Mouse (Mus musculus) midbrain, postnatal 0 days (tissue): Measurements from ENCODE around the gene Ankrd11. TPM values are rescaled to one million over a fixed set of nuclear protein-coding genes. Genes with fewer than 3 reads are reported as not detected.

Experiments
- ATAC-seq: fragments of 200-750 bp; cut with Nextera tagmentation; 2 replicates; pipeline ENCODE4 v1.8.0; 2017; ENCODE audit warnings: moderate number of reproducible peaks, mild to moderate bottlenecking, moderate TSS enrichment, moderate library complexity; ENCODE audit not compliant: low FRiP score
- DNase-seq: peaks from one replicate; pipeline ENCODE4 v3.0.0-alpha.2; 2015; ENCODE audit warnings: low spot score
- H3K27ac ChIP-seq: fragments of 300-500 bp; sonication (generic); 2 replicates; pipeline ENCODE4 v1.5.1; 2014; ENCODE audit warnings: low read depth, mild to moderate bottlenecking, low read length, mixed read lengths
- H3K27me3 ChIP-seq: fragments of 300-500 bp; sonication (generic); 2 replicates; pipeline ENCODE4 v1.6.1; 2014; ENCODE audit warnings: low read length, control low read depth, mixed read lengths; ENCODE audit not compliant: insufficient read depth
- H3K36me3 ChIP-seq: fragments of 300-500 bp; sonication (generic); 2 replicates; pipeline ENCODE4 v1.6.1; 2014; ENCODE audit warnings: low read length, control low read depth, mixed read lengths; ENCODE audit not compliant: insufficient read depth
- H3K4me1 ChIP-seq: fragments of 300-500 bp; sonication (generic); 2 replicates; pipeline ENCODE4 v1.6.1; 2014; ENCODE audit warnings: mild to moderate bottlenecking, control low read depth, antibody characterized with exemption, low read length, mixed read lengths; ENCODE audit not compliant: insufficient read depth
- H3K4me2 ChIP-seq: fragments of 300-500 bp; sonication (generic); 2 replicates; pipeline ENCODE4 v1.6.1; 2014; ENCODE audit warnings: low read depth, mild to moderate bottlenecking, low read length, mixed read lengths; ENCODE audit not compliant: poor library complexity, severe bottlenecking
- H3K4me3 ChIP-seq: fragments of 300-500 bp; sonication (generic); 2 replicates; pipeline ENCODE4 v1.5.1; 2014; ENCODE audit warnings: low read depth, mild to moderate bottlenecking, low read length, moderate library complexity
- H3K9ac ChIP-seq: fragments of 300-500 bp; sonication (generic); replicated peaks from 2 replicates; pipeline ENCODE4 v1.6.1; 2014; ENCODE audit warnings: mild to moderate bottlenecking, low read length, moderate library complexity, mixed read lengths; ENCODE audit not compliant: poor library complexity, severe bottlenecking
- H3K9me3 ChIP-seq: fragments of 300-500 bp; sonication (generic); 2 replicates; pipeline ENCODE4 v1.6.1; 2016; ENCODE audit warnings: low read length, control low read depth
- CTCF ChIP-seq: IDR thresholded peaks from 2 replicates; pipeline ENCODE4 v1.5.1; 2016; ENCODE audit warnings: antibody characterized with exemption, mild to moderate bottlenecking
- WGBS: fragments of 180-500 bp; shearing (Covaris S2); extraction: QIAGEN DNeasy Blood & Tissue Kit; methylation state at CpG from one replicate; pipeline ENCODE4 v1.1.7; 2014; 5-methylcytosine and 5-hydroxymethylcytosine counted together
- polyA plus RNA-seq: library from polyadenylated mRNA; unstranded; fragments of >200 nt; fragmentation: Nextera tagmentation; extraction: Ambion mirVana; gene quantifications from 2 replicates; pipeline ENCODE4 v1.2.1, GENCODE M21; 2015
- total RNA-seq: library from RNA; depleted of rRNA; stranded (reverse); fragments of >200 nt; gene quantifications from 2 replicates; pipeline ENCODE4 v1.2.3, GENCODE M21; 2014

Gene Ankrd11
- total and polyA plus RNA-seq, 2 experiments from 2014 or later, result 78.7 to 98.3 TPM

- TF ChIP-seq CTCF, result peak; percentile 50
- Histone ChIP-seq H3K36me3 (peaks cover under 1% of the 10 kb centered on the region; the same call in 1 of the 2 replicates), H3K27ac (peak overlapping the region; percentile 93), H3K4me3 (peak overlapping the region; percentile 97), H3K27me3 (no peaks in the 10 kb centered on the region), H3K4me1 (peaks cover 5% of the 10 kb centered on the region; the same call in 1 of the 2 replicates), H3K4me2 (peak overlapping the region; percentile 67), H3K9me3 (no peaks in the 10 kb centered on the region), H3K9ac (peak overlapping the region; percentile 84)
- WGBS, result 38% methylated on average over 7 of the region's 7 CpGs
- peak; percentile 19 for DNase-seq
- no peak for ATAC-seq
These were observed 24.1 kb upstream of the Ankrd11 start for GRCm38 (mm10) chr8:123066101-123066683.

- peak; percentile 96 for ATAC-seq
- Histone ChIP-seq H3K4me1 (peaks cover 5% of the 10 kb centered on the region; the same call in 1 of the 2 replicates), H3K36me3 (no peaks in the 10 kb centered on the region), H3K9me3 (no peaks in the 10 kb centered on the region), H3K9ac (peak overlapping the region; percentile 84), H3K27me3 (no peaks in the 10 kb centered on the region), H3K4me3 (peak overlapping the region; percentile 97), H3K4me2 (peak overlapping the region; percentile 67), H3K27ac (peak overlapping the region; percentile 93)
- peak; percentile 98 for DNase-seq
- peak; percentile 70 for TF ChIP-seq CTCF
- under 1% methylated on average over 62 of the region's 84 CpGs for WGBS
These were observed 23.4 kb upstream of the Ankrd11 start for GRCm38 (mm10) chr8:123065214-123066100.

- no peak for TF ChIP-seq CTCF
- H3K9ac ChIP-seq, result peak overlapping the region; percentile 84
- no peaks in the 10 kb centered on the region for H3K9me3 ChIP-seq
- no peaks in the 10 kb centered on the region for H3K27me3 ChIP-seq
- H3K4me3 ChIP-seq, result peak overlapping the region; percentile 97
- no peaks in the 10 kb centered on the region for H3K36me3 ChIP-seq
- DNase-seq (peak; percentile 35), ATAC-seq (peak; percentile 45)
- H3K4me2 ChIP-seq, result peak overlapping the region; percentile 67
- peaks cover 5% of the 10 kb centered on the region; the same call in 1 of the 2 replicates for H3K4me1 ChIP-seq
- H3K27ac ChIP-seq, result peak overlapping the region; percentile 93
- 2% methylated on average over 14 of the region's 14 CpGs for WGBS
These were observed 22.7 kb upstream of the Ankrd11 start for GRCm38 (mm10) chr8:123064809-123065213.

GRCm38 (mm10) chr8:123064072-123064471, 22.0 kb upstream of the Ankrd11 start:
- Histone ChIP-seq H3K36me3 (no peaks in the 10 kb centered on the region), H3K4me2 (peak overlapping the region; percentile 67; the same call in 1 of the 2 replicates), H3K4me3 (peak overlapping the region; percentile 97; the same call in 1 of the 2 replicates), H3K27me3 (no peaks in the 10 kb centered on the region), H3K4me1 (peaks cover 5% of the 10 kb centered on the region; the same call in 1 of the 2 replicates), H3K9me3 (no peaks in the 10 kb centered on the region), H3K9ac (no peak overlapping the region), H3K27ac (peak overlapping the region; percentile 93)
- TF ChIP-seq CTCF, result no peak
- ATAC-seq (no peak), DNase-seq (no peak)
- 76% methylated on average over 4 of the region's 4 CpGs for WGBS

DNA sequence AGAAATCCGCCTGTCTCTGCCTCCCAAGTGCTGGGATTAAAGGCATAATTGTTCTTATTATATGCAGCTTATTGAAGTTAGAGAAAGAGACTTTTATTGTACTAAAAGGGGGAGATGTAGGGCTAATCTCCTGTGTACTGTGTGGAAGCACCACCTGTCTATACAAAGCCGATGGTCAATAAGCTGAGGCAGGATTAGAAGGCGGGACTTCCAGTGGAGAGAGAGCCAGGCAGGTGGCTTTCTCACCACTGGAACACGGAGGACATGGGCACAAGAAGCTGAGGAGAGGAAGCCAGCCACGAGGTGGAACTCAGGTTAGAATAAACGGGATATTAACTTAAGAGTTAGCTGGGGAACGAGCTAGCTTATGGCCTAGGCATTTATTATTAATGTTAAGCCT, 20.6 kb upstream of the Ankrd11 start, which contains the start of gene Spg7:
Spg7 (plus strand) TSS at position 222 of the 400 bp plus-strand sequence.
- ATAC-seq (no peak), DNase-seq (no peak)
- Histone ChIP-seq H3K4me3 (no peak within 1 kb of the TSS), H3K9ac (no peak within 1 kb of the TSS), H3K9me3 (no peaks in the 10 kb centered on the region), H3K4me2 (no peak within 1 kb of the TSS), H3K27me3 (no peaks in the 10 kb centered on the region), H3K36me3 (no peaks in the 10 kb centered on the region), H3K27ac (no peak within 1 kb of the TSS), H3K4me1 (peaks cover 5% of the 10 kb centered on the region; the same call in 1 of the 2 replicates)
- WGBS, result 70% methylated on average over 7 of the region's 7 CpGs
- no peak for TF ChIP-seq CTCF
